Mouse (Mus musculus): ENCODE results near the gene Ube2s.

The Ube2s gene

GRCm38 (mm10) chr7:4777851-4778637 is 34.3 kb downstream of the Ube2s start:
- no peak for DNase-seq (ENCODE audit: low spot score in 2 of 2)

- no peak for DNase-seq (ENCODE audit: low spot score in 2 of 2)
Measured at GRCm38 (mm10) chr7:4776861-4777830, 35.2 kb downstream of the Ube2s start.

GRCm38 (mm10) chr7:4776131-4776530 is 36.3 kb downstream of the Ube2s start:
- no peak for DNase-seq (ENCODE audit: low spot score in 2 of 2)

GRCm38 (mm10) chr7:4771202-4771601 is 41.2 kb downstream of the Ube2s start, which contains the start of gene Fam71e2:
Gene Fam71e2, minus strand, starts transcription at chr7:4771302.
- no peak for DNase-seq (ENCODE audit: low spot score in 2 of 2)

- DNase-seq (ENCODE audit: low spot score in 2 of 2): no peak
Measured at GRCm38 (mm10) chr7:4764946-4765710, 47.3 kb downstream of the Ube2s start.

GRCm38 (mm10) chr7:4759670-4760069 is 52.7 kb downstream of the Ube2s start:
- DNase-seq (ENCODE audit: low spot score in 2 of 2): no peak

- no peak for DNase-seq (ENCODE audit: low spot score in 2 of 2)
Measured at GRCm38 (mm10) chr7:4752821-4753570, 59.4 kb downstream of the Ube2s start, which contains the start of gene Cox6b2. Gene Cox6b2, minus strand, starts transcription at chr7:4753094.

GRCm38 (mm10) chr7:4751971-4752820 is 60.2 kb downstream of the Ube2s start:
- DNase-seq (ENCODE audit: low spot score in 2 of 2): no peak

GRCm38 (mm10) chr7:4749169-4749568 is 63.2 kb downstream of the Ube2s start:
- no peak for DNase-seq (ENCODE audit: low spot score in 2 of 2)

- no peak for DNase-seq (ENCODE audit: low spot score in 2 of 2)
Measured at GRCm38 (mm10) chr7:4748321-4748720, 64.1 kb downstream of the Ube2s start.

- DNase-seq (ENCODE audit: low spot score in 2 of 2): no peak
Measured at GRCm38 (mm10) chr7:4747156-4747899, 65.1 kb downstream of the Ube2s start.

GRCm38 (mm10) chr7:4746326-4746980 is 65.9 kb downstream of the Ube2s start:
- no peak for DNase-seq (ENCODE audit: low spot score in 2 of 2)

- DNase-seq (ENCODE audit: low spot score in 2 of 2): no peak
Measured at GRCm38 (mm10) chr7:4744886-4745285, 67.5 kb downstream of the Ube2s start.
